Mouse (Mus musculus) hindbrain, embryonic 11.5 days (tissue): ENCODE measurements around the gene Tbc1d20. TPM values are rescaled to one million over a fixed set of nuclear protein-coding genes. Genes with fewer than 3 reads are reported as not detected.
"Not testable (repeated sequence)": the region's sequence is repeated elsewhere in the genome, so short reads cannot be mapped to it uniquely, and the experiment has no call there.

ENCODE experiments used
- ATAC-seq: fragments of 200-750 bp; cut with Nextera tagmentation; 2 replicates; pipeline ENCODE4 v1.8.0; 2017; ENCODE audit warnings: mild to moderate bottlenecking, moderate TSS enrichment, moderate library complexity; ENCODE audit not compliant: low FRiP score
- DNase-seq: peaks from one replicate; pipeline ENCODE4 v3.0.0-alpha.2; 2015; ENCODE audit warnings: low spot score
- H3K27ac ChIP-seq: fragments of 300-500 bp; sonication (generic); 2 replicates; pipeline ENCODE4 v1.5.1; 2014; ENCODE audit warnings: mild to moderate bottlenecking, low read depth, low read length
- H3K27me3 ChIP-seq: fragments of 300-500 bp; sonication (generic); 2 replicates; pipeline ENCODE4 v1.6.1; 2014; ENCODE audit warnings: mild to moderate bottlenecking, low read length, moderate library complexity, mixed read lengths; ENCODE audit not compliant: control insufficient read depth, insufficient read depth
- H3K36me3 ChIP-seq: fragments of 300-500 bp; sonication (generic); 2 replicates; pipeline ENCODE4 v1.6.1; 2014; ENCODE audit warnings: mild to moderate bottlenecking, low read length, moderate library complexity, mixed read lengths; ENCODE audit not compliant: control insufficient read depth, insufficient read depth
- H3K4me1 ChIP-seq: fragments of 300-500 bp; sonication (generic); replicated peaks from 2 replicates; pipeline ENCODE4 v1.6.1; 2014; ENCODE audit warnings: low read length, mixed read lengths; ENCODE audit not compliant: control insufficient read depth, insufficient read depth
- H3K4me2 ChIP-seq: fragments of 300-500 bp; sonication (generic); replicated peaks from 2 replicates; pipeline ENCODE4 v1.6.1; 2014; ENCODE audit warnings: mild to moderate bottlenecking, low read depth, low read length
- H3K4me3 ChIP-seq: fragments of 300-500 bp; sonication (generic); 2 replicates; pipeline ENCODE4 v1.5.1; 2014; ENCODE audit warnings: low read depth, low read length
- H3K9ac ChIP-seq: fragments of 300-500 bp; sonication (generic); 2 replicates; pipeline ENCODE4 v1.6.1; 2014; ENCODE audit warnings: low read depth, low read length
- H3K9me3 ChIP-seq: fragments of 300-500 bp; sonication (generic); 2 replicates; pipeline ENCODE4 v1.6.1; 2016; ENCODE audit warnings: low read length; ENCODE audit not compliant: control insufficient read depth
- WGBS: fragments of 180-500 bp; shearing (Covaris S2); extraction: QIAGEN DNeasy Blood & Tissue Kit; methylation state at CpG from one replicate; pipeline ENCODE4 v1.1.7; 2014; 5-methylcytosine and 5-hydroxymethylcytosine counted together
- polyA plus RNA-seq: library from polyadenylated mRNA; unstranded; fragments of >200 nt; fragmentation: Nextera tagmentation; extraction: Ambion mirVana; gene quantifications from 2 replicates; pipeline ENCODE4 v1.2.1, GENCODE M21; 2014

The Tbc1d20 gene
- polyA plus RNA-seq, 1 experiment from 2014 or later, result 23.7 TPM

GRCm38 (mm10) chr2:152358977-152359376 is 65.3 kb downstream of the Tbc1d20 start:
- WGBS, result 75% methylated on average over 5 of the region's 5 CpGs
- not testable (repeated sequence) for H3K9me3 ChIP-seq, H3K27ac ChIP-seq, ATAC-seq, H3K9ac ChIP-seq, H3K4me3 ChIP-seq, H3K4me2 ChIP-seq, H3K36me3 ChIP-seq, DNase-seq, H3K4me1 ChIP-seq, H3K27me3 ChIP-seq

- H3K27ac ChIP-seq, result no peak overlapping the region
- no peak overlapping the region for H3K4me3 ChIP-seq
- H3K36me3 ChIP-seq, result no peaks in the 10 kb centered on the region
- DNase-seq (no peak), ATAC-seq (no peak)
- WGBS, result 75% methylated on average over 5 of the region's 5 CpGs
- H3K4me2 ChIP-seq, result no peak overlapping the region
- H3K9me3 ChIP-seq, result no peaks in the 10 kb centered on the region
- no peak overlapping the region for H3K9ac ChIP-seq
- H3K4me1 ChIP-seq, result no peaks in the 10 kb centered on the region
- H3K27me3 ChIP-seq, result no peaks in the 10 kb centered on the region
These were observed 66.0 kb downstream of the Tbc1d20 start for GRCm38 (mm10) chr2:152359616-152360015.

GRCm38 (mm10) chr2:152360271-152360775 is 66.7 kb downstream of the Tbc1d20 start:
- DNase-seq (no peak), ATAC-seq (no peak)
- no peak overlapping the region for H3K4me2 ChIP-seq
- H3K9ac ChIP-seq, result no peak overlapping the region
- WGBS, result 69% methylated on average over 7 of the region's 7 CpGs
- no peaks in the 10 kb centered on the region for H3K36me3 ChIP-seq
- H3K4me1 ChIP-seq, result no peaks in the 10 kb centered on the region
- H3K27me3 ChIP-seq, result no peaks in the 10 kb centered on the region
- no peak overlapping the region for H3K4me3 ChIP-seq
- H3K9me3 ChIP-seq, result no peaks in the 10 kb centered on the region
- no peak overlapping the region for H3K27ac ChIP-seq

GRCm38 (mm10) chr2:152361193-152361592 is 67.6 kb downstream of the Tbc1d20 start:
- Histone ChIP-seq H3K27me3 (no peaks in the 10 kb centered on the region), H3K4me1 (no peaks in the 10 kb centered on the region), H3K9me3 (no peaks in the 10 kb centered on the region), H3K9ac (no peak overlapping the region), H3K36me3 (no peaks in the 10 kb centered on the region), H3K27ac (no peak overlapping the region), H3K4me2 (no peak overlapping the region), H3K4me3 (no peak overlapping the region)
- 89% methylated on average over 8 of the region's 8 CpGs for WGBS
- ATAC-seq (no peak), DNase-seq (no peak)

Other genes with a start within 250 kb of the Tbc1d20 start
- 27.1 and 31.4 TPM in 2 replicates for gene Scrt2, start 212.3 kb upstream of the Tbc1d20 start, polyA plus RNA-seq
- gene Srxn1, start 188.3 kb upstream of the Tbc1d20 start, polyA plus RNA-seq, result 13.4 and 14.8 TPM in 2 replicates
- gene Tcf15, start 150.3 kb upstream of the Tbc1d20 start, polyA plus RNA-seq, result 10.7 and 13.1 TPM in 2 replicates
- gene Csnk2a1, start 67.0 kb upstream of the Tbc1d20 start, polyA plus RNA-seq, result 70.3 and 135 TPM in 2 replicates
- gene Rbck1, start 38.8 kb downstream of the Tbc1d20 start, polyA plus RNA-seq, result 64.7 and 70.6 TPM in 2 replicates
- 0.86 and 1.7 TPM in 2 replicates for gene Trib3, start 50.2 kb downstream of the Tbc1d20 start, polyA plus RNA-seq
- gene Nrsn2, start 82.8 kb downstream of the Tbc1d20 start, polyA plus RNA-seq, result 8.2 and 8.5 TPM in 2 replicates
- 18.6 and 20.7 TPM in 2 replicates for gene Sox12, start 104.2 kb downstream of the Tbc1d20 start, polyA plus RNA-seq
- gene Zcchc3, start 121.2 kb downstream of the Tbc1d20 start, polyA plus RNA-seq, result 42.9 and 45.9 TPM in 2 replicates
- gene 6820408C15Rik, start 121.8 kb downstream of the Tbc1d20 start, polyA plus RNA-seq, result 2.9 and 3.8 TPM in 2 replicates
- not detected in 2 replicates for gene Defb23, start 170.8 kb downstream of the Tbc1d20 start, polyA plus RNA-seq
- not detected in 2 replicates for gene Defb20, start 183.2 kb downstream of the Tbc1d20 start, polyA plus RNA-seq
- gene Defb22, start 196.3 kb downstream of the Tbc1d20 start, polyA plus RNA-seq, result not detected in 2 replicates
- gene Defb26, start 217.9 kb downstream of the Tbc1d20 start, polyA plus RNA-seq, result not detected in 2 replicates
- gene Defb28, start 224.4 kb downstream of the Tbc1d20 start, polyA plus RNA-seq, result not detected in 2 replicates
- gene Defb29, start 246.3 kb downstream of the Tbc1d20 start, polyA plus RNA-seq, result not detected in 2 replicates